Mouse (Mus musculus) thymus, postnatal 14 days (tissue): Measurements from ENCODE around the gene Hebp1.

Source experiments
- DNase-seq: peaks from one replicate; pipeline ENCODE4 v3.0.0; 2021

Gene Hebp1

DNA sequence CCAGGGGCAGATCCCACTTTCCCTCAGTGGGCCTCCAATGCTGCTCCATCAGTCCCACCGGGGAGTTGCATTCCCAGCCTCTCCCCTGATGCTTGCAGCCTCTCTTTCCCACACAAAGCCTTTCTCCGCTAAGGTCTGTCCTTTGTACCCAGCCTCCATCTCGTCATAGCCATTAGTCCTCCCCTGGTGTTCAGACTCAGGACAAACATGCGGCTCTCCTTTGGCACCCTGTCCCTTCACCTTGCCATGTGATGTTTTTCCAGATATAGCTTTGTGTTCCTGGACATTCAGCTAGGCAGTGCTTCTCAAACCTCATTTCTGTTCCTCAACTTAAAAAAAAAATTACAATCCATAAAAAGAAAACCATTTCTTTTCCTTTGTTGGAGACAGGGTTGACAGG lies 39.3 kb downstream of the Hebp1 start:
- no peak for DNase-seq

DNA sequence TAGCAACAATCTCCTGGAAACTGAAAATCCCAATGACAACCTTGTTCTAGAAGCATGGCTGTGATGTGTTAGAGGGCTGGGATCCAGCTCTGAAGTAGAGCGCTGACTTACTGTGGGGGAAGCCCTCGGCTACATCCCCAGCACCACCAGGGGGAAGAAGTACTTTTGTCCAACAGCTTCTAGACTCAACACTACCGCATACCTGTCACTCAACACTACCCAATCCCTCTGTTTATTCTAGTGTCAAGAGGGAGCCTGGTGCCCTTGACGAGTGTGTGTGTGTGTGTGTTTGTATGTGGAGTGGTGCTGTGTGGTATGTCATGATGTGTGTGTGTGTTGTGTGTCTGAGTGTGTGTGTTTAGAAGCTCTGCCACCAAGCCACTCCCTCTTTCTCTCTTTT lies 40.3 kb downstream of the Hebp1 start:
- no peak for DNase-seq

- DNase-seq = no peak
Measured at GRCm38 (mm10) chr6:135156597-135156996, 41.2 kb downstream of the Hebp1 start.

DNA sequence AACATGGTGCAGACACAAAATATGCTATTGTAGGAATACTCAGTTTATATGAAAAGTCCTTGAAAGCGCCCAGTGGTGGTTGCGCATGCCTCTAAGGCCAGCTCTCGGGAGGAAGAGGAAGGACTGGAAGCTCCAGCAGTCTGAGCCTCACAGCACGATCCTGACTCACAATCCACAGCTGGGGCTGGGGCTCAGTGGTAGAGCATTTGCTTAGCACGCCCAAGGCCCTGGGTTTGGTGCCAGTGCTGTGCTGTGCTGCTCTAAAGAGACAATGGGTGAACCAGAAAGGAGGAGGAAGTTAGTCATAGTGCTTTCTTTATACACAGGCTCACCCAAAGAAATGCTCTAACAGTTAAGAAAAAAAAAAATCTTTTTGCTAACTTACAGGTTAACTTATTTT lies 44.1 kb downstream of the Hebp1 start:
- DNase-seq = no peak

GRCm38 (mm10) chr6:135150311-135150710 lies 47.5 kb downstream of the Hebp1 start:
- peak; percentile 43 for DNase-seq

GRCm38 (mm10) chr6:135149722-135150121 lies 48.1 kb downstream of the Hebp1 start:
- no peak for DNase-seq

GRCm38 (mm10) chr6:135149175-135149574 lies 48.6 kb downstream of the Hebp1 start:
- no peak for DNase-seq

GRCm38 (mm10) chr6:135148506-135148905 lies 49.3 kb downstream of the Hebp1 start:
- DNase-seq = peak; percentile 47

DNA sequence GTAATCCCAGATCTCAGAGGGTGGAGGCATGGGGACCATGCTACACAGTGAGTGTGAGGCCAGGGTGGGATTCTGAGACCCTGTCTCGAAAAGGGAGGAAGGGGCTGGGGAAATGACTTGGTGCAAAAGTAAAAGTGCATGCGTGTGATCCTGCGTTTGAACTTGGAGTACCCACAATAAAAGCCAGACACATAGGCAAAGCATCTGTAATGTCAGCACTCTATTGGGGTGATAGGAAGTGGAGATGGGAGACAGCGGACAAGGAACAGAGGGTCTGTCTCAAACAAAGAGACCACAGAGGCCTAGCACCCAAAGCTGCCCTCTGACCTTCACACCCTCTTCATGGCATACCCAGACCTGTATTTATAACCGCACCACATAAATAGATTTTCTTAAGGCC lies 51.8 kb downstream of the Hebp1 start:
- DNase-seq = no peak

- no peak for DNase-seq
Measured at GRCm38 (mm10) chr6:135144516-135144915, 53.3 kb downstream of the Hebp1 start.

- no peak for DNase-seq
Measured at GRCm38 (mm10) chr6:135143151-135143550, 54.7 kb downstream of the Hebp1 start.

DNA sequence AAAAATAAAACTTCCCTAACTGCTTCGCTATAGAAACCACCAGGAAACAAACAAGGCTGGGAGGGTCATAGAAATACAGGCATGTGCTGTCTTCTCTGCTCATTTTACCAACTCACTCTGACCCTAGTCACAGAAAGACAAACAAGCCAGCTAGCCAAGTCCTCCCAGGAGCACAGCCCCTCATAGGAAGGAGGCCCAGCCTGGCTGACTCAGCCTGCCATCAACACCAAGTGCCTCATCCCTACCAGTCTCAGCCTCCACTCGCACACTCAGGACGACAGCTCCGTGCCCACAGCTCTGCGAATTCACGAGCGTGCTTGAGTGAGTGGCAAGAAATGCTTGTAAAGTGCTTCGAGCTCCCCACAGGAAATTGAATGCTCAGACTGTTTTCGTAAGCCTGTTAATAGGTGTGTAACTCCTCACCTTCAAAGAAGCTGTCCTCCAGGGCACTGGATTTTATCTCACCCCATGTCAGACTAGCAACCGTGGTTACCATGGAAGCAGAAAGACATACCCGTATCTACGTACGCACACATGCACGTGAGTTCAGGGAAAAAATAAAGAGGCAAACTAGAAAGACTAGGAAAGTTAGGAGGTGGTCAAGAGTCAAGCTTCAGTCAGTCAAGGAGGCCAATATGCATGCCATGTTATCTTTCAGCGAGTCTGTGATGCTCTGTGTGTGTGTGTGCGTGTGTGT lies 56.2 kb downstream of the Hebp1 start:
- DNase-seq = no peak

- DNase-seq = no peak
Measured at GRCm38 (mm10) chr6:135138746-135139145, 59.1 kb downstream of the Hebp1 start.

DNA sequence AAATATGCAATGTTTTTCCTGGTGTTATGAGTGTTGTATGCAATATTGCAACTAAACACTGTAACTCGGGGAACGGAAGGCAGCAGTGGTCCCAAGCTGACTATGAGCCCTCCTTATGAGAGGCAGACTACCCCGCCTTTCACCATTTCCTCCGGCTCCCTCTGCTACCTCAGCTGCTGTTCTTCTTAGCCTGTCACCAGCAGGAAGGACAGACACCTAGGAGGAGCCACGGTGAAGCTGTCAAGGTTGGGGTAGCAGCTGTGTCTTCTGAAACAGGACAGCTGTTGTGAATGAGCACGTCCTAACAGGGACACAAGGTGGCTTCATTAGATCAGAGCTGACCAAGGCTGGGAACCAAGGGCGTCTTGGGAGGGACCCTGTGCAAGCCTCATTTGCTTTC lies 59.6 kb downstream of the Hebp1 start:
- DNase-seq = no peak

DNA sequence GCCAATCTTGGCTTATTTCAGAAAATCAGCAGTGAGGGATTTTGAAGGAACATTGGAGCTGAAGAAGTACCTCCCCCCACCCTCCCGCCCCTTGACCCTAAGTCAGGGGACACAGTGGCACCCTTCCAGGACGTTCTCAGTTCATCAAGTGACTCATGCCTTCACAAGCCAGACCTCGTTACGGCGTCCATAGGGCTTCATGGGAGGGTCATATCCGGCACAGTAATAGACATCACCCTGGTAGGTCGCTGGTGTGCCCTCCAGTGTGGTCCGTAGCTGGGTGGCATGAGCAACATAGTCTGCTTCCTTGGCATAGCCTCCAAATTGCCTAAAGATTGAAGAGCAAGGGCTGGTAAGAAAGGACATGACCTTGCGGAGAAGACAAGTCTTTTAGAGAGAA lies 60.1 kb downstream of the Hebp1 start:
- no peak for DNase-seq

GRCm38 (mm10) chr6:135136439-135137161 lies 61.2 kb downstream of the Hebp1 start:
- no peak for DNase-seq

- DNase-seq = no peak
Measured at GRCm38 (mm10) chr6:135135735-135136134, 62.1 kb downstream of the Hebp1 start.

GRCm38 (mm10) chr6:135133486-135133885 lies 64.3 kb downstream of the Hebp1 start:
- no peak for DNase-seq

GRCm38 (mm10) chr6:135133086-135133485 lies 64.7 kb downstream of the Hebp1 start:
- DNase-seq = no peak

GRCm38 (mm10) chr6:135124755-135125380 lies 73.0 kb downstream of the Hebp1 start:
- no peak for DNase-seq

DNA sequence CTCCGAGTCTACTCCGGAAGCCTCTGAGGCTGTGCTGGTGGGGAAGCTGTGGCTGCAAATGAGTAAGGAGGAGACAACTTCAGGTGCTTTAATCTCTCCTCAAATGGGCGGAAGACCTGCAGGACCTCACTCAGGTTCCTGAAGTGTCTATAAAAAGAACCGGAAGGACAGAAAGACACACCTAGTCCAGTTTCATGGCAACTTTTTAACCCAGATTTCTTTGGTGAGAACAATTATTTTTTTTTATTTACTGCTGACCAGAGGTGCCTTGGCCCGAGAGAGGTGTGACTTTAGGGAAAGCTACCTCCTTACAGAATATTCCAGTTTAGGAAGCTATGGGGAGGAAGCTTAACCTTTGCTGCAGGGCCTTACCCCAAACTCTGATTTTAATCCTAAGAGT lies 79.6 kb downstream of the Hebp1 start, which contains the start of gene Gprc5d:
Gene Gprc5d, minus strand, starts transcription at position 101 of the 400 bp plus-strand sequence.
- no peak for DNase-seq

GRCm38 (mm10) chr6:135116479-135116878 lies 81.3 kb downstream of the Hebp1 start:
- no peak for DNase-seq

DNA sequence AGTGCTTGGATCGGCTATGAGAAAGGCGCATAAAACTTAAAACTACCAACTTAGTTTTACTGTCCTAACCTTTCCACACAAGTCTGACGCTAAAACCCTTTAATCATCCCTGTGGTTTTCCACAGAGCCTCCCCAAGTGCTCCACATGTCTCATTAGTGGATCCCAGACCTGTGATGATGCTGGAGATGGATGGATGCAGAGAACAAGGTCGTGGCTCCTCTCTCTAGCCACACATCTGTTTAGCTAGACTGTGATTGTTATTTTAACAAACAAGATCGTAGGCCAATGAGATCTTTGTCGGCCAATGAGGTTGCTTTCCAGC lies 84.7 kb downstream of the Hebp1 start:
- no peak for DNase-seq

DNA sequence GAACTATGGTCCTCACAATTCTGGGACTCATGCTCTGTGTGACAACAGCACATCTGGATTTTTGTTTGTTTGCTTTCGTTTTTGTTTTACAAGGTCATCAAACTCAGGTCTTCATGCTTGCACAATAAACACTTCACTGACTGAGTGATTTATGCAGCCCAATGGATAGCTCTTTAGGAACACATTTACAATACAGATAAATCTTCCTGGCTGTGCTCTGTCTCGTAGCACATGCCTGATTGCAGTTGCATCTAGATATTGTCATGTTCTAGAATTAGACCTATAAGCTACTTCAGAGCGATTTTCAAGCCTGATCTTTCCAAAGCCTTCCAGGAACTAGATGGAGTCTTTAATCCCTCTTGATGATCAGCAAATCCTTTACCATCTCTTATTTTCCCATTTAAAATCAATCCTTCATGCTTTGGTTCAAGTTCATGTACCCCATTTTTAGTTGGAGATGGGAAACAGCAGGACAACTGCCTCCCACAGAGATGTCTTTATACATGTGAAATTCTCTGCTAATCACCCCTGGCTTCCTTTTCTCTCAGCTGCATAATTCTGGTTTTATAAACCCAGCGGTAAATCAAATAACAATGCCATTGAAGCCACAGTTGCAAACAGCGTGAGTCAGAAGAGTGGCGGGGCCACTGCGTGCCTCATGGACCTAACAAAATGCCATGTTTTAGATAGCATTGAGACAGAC lies 85.3 kb downstream of the Hebp1 start:
- no peak for DNase-seq
